Mouse (Mus musculus): ENCODE measurements at regions not wholly inside any gene's neighbourhood (a gene's known extent, or its start where the extent isn't known, plus 50 kb on each side); places are given as distances from the start of the nearest gene placed in this dataset.
A peak's percentile ranks its signal among the peaks of the same experiment; 100 is the strongest.

GRCm38 (mm10) chr15:60641770-60642169, 211.8 kb downstream of the Fam84b start:
- intact Hi-C loops (cut with DNase I) = no loop called here
- no peak for DNase-seq (ENCODE audit: extremely low spot score in 1 of 2, low spot score in 2 of 2)

DNA sequence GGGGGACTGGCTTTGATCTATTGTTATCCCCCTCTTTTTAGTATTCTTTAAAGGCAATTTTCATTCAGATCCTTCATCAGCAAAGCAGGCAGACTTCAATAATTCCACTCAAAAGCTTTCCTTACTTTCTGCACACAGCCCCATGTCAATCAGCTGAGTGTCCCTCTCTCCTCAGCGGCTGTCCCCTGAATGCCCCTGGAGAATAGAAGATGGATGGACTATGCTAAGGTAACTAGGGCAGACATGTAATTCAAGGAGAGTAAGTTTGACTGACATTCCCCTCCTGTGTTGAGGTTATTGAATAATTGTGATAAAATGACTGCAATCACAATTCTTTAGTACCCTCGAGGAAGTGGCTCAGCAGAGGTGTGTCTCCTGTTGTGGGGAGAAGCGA, 220.1 kb downstream of the Fam84b start:
- intact Hi-C loops (cut with DNase I) = no loop called here
- no peak for DNase-seq (ENCODE audit: extremely low spot score in 1 of 2, low spot score in 2 of 2)

GRCm38 (mm10) chr15:60632789-60633456, 220.7 kb downstream of the Fam84b start:
- DNase-seq (ENCODE audit: extremely low spot score in 1 of 2, low spot score in 2 of 2) = no peak
- intact Hi-C loops (cut with DNase I) = no loop called here

- intact Hi-C loops (cut with DNase I) = no loop called here
- DNase-seq (ENCODE audit: extremely low spot score in 1 of 2, low spot score in 2 of 2) = peak in 1 of 2 experiments; percentile 49
Observed at GRCm38 (mm10) chr15:60630756-60631402, 222.7 kb downstream of the Fam84b start.

DNA sequence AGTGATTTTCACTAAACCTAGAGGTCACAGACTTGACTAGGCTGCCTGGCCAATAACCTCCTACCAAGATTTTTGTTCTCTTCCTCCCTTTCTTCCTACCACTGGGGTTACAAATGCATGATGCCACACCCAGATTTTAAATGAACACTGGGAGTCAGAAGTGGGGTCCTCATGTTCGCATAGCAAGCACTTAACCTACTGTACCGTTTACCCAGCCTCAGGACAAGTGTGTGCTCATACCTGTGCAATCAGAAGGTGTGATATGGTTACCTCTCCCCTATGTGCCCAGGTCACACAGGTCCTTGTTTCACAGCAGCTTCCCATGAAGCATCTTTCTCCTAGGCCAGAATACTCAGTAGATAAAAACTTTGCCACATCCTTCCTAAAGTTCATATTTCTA, 234.8 kb downstream of the Fam84b start:
- intact Hi-C loops (cut with DNase I) = no loop called here
- no peak for DNase-seq (ENCODE audit: extremely low spot score in 1 of 2, low spot score in 2 of 2)

- intact Hi-C loops (cut with DNase I) = no loop called here
Observed at GRCm38 (mm10) chr15:60617371-60617770, 236.2 kb downstream of the Fam84b start.

DNA sequence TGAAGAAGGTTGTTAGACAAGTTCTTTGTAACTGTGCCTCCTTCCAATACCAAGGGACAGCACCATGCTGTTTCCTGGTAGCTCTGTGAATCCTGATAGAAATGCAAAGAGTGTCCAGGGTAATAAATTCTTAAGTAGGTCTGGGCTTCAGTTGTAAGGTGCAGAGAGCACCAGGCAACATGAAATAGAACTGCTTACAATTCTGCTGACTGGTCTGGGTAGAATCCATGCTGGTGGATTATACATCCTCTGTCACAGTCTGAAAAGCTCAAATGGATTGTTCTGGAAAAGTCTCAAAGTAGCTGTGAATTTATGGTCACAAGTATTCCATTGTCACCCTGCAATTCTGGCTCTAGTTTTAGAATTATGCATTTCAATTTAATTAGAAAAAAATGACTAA, 251.7 kb downstream of the Fam84b start:
- DNase-seq (ENCODE audit: extremely low spot score in 1 of 2, low spot score in 2 of 2) = no peak
- intact Hi-C loops (cut with DNase I) = no loop called here

More at GRCm38 (mm10) chr15:60617371-60617770, 236.2 kb downstream of the Fam84b start:
- DNase-seq (ENCODE audit: extremely low spot score in 1 of 2, low spot score in 2 of 2) = no peak

- no peak for DNase-seq (ENCODE audit: extremely low spot score in 1 of 2, low spot score in 2 of 2)
- intact Hi-C loops (cut with DNase I) = no loop called here
Observed at GRCm38 (mm10) chr15:60577084-60577483, 276.5 kb downstream of the Fam84b start.

DNA sequence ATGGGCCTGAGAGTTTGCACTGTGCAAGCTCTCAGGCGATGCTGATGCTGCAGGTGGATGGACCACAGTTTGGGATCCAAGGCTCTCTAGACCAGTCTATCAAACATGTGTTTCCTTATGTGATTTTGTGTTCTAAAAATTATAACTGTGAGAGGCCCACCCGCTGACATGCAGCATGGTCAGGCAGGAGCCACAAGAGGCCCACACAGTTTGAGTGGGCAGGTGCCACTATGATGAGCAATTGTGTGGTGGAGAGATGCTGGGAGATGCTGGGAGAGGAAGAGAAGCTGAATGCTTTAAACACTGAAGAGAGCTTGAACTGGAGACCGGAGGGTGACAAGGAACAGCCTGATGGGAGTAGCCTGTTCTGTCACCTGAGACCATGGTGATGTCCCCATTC, 287.3 kb downstream of the Fam84b start:
- DNase-seq (ENCODE audit: extremely low spot score in 1 of 2, low spot score in 2 of 2) = no peak
- intact Hi-C loops (cut with DNase I) = no loop called here

DNA sequence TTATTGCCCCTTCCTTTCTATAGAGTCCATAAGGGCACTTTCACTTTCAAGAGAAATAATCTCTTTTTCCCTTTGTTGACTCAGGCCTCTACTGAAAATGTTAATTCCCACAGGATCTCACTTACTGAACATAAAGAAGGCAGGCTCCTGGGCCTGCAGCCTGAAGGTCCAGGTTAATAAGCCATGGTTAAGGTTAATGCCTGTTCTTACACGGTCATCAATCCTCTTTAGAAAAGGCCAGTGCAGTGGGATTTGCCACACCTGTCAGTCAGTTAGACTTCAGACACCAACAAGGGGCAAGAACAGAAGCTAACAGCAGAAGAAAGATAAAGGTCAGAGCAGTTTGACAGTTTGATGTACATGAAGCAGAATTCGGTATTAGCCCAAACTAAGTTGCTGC, 288.6 kb downstream of the Fam84b start:
- intact Hi-C loops (cut with DNase I) = no loop called here
- no peak for DNase-seq (ENCODE audit: extremely low spot score in 1 of 2, low spot score in 2 of 2)

- DNase-seq (ENCODE audit: extremely low spot score in 1 of 2, low spot score in 2 of 2) = no peak
Observed at GRCm38 (mm10) chr15:60560641-60561040, 292.9 kb downstream of the Fam84b start.

DNA sequence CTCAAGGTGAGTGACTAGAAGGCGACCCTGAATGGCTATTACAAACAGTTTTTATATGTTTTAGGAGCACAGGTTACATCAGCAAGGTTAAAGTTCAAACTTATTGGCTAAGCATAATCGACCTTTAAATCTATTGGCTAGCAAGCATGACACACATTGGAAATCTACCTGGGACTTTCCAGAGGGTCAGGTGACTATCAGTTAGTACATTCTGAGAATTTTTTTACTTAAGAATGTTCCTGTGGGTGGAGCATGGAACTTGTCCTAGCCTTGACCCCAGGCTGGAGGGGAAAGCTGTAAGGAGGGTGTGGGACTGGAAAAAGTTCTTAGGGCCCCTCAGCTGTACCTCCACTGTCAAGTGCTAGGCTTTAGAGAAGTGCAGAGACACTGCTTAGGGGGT, 297.9 kb downstream of the Fam84b start:
- no peak for DNase-seq (ENCODE audit: extremely low spot score in 1 of 2, low spot score in 2 of 2)
- intact Hi-C loops (cut with DNase I) = no loop called here

More at GRCm38 (mm10) chr15:60560641-60561040, 292.9 kb downstream of the Fam84b start:
- intact Hi-C loops (cut with DNase I) = no loop called here

DNA sequence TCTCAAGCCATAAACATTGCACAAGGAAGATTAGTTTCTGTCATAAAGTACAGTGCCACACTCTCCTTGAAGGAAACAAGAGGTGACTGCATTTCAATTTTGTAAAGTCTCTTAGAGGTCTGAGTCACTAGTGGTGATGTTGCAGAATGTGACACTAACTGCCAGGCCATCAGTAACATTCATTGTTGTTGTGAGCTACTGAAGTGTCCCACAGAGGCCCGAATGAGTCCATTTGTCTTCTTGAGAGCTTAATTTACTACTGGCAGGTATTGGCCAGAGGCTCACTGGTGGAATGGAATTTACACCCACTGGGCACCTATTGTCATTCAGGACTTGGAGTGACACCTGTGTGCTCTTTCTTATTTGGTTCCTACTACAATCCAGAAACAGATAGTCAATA, 299.0 kb downstream of the Fam84b start:
- intact Hi-C loops (cut with DNase I) = no loop called here
- no peak for DNase-seq (ENCODE audit: extremely low spot score in 1 of 2, low spot score in 2 of 2)

DNA sequence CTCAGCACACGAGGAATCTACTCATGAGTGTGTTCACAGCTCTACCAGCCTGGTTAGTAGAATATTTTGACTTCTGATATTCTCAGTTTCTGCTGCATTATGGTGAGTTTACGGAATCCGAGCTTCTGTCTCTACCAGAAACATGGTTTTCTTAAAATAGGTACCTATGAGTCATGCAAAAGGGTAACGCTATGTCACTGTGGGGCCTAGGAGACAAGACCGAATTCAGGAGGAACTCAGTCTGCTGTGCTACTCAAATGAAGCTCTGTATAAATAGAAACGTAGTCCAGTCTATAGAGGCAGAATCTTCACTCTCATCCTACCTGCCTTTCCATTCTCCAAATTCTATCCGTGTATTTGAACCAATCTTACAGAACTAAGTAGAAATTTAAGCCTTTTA, 305.5 kb downstream of the Fam84b start:
- no peak for DNase-seq (ENCODE audit: extremely low spot score in 1 of 2, low spot score in 2 of 2)
- intact Hi-C loops (cut with DNase I) = no loop called here

- intact Hi-C loops (cut with DNase I) = no loop called here
- DNase-seq (ENCODE audit: extremely low spot score in 1 of 2, low spot score in 2 of 2) = no peak
Observed at GRCm38 (mm10) chr15:60537191-60537590, 316.4 kb downstream of the Fam84b start.

- intact Hi-C loops (cut with DNase I) = no loop called here
- DNase-seq (ENCODE audit: extremely low spot score in 1 of 2, low spot score in 2 of 2) = no peak
Observed at GRCm38 (mm10) chr15:60534701-60535100, 318.9 kb downstream of the Fam84b start.

DNA sequence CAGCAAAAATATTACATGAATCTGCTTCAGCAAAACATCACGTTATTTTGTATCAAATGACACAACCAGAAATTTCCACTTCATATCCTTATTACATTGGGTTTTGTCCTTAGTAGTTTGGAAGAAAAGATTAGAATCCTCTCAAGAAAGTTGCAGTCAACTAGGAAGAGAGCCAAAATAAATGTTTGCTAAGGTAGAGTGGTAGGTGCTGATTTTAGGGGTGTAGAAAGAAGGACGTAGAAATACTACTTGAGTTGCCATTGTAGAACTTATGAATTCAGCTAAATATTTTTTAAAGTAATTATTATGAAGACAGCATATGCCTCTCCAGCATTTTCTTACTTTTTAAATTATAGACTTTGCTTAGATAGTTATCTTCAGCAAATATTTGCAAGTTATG, 336.8 kb downstream of the Fam84b start:
- DNase-seq (ENCODE audit: extremely low spot score in 1 of 2, low spot score in 2 of 2) = no peak
- intact Hi-C loops (cut with DNase I) = no loop called here

DNA sequence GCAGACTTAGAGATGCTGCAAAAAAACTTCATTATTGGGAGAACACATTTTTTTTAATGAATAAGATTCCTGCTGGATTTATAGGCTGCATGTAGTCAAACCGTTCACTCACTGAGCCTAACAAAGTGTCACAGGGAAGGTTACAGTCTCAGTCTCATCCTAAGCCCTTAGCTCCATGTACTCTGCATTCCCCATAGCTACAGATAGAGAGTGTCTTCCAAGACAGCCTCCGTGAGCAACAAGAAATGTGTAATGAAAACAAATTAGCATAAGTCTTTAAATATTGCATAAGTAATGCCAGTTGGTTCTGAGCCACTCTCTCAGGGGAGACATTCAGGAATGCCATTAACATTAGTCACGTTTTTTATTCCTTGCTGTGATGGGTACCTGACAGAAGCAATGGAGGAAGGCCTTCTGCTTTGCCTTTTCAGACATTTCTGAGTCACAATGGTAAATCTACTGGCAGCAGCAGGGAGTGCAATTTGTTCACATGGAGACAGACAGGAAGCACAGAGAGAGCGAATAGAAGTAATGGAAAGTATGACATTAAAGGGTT, 376.7 kb downstream of the Fam84b start:
- DNase-seq (ENCODE audit: extremely low spot score in 1 of 2, low spot score in 2 of 2) = no peak
- intact Hi-C loops (cut with DNase I) = no loop called here

- DNase-seq (ENCODE audit: extremely low spot score in 1 of 2, low spot score in 2 of 2) = no peak
- intact Hi-C loops (cut with DNase I) = no loop called here
Observed at GRCm38 (mm10) chr15:60475086-60475485, 378.5 kb downstream of the Fam84b start.

- intact Hi-C loops (cut with DNase I) = no loop called here
- no peak for DNase-seq (ENCODE audit: extremely low spot score in 1 of 2, low spot score in 2 of 2)
Observed at GRCm38 (mm10) chr15:60431916-60432315, 415.5 kb upstream of the 4933412E24Rik start.
